Mouse (Mus musculus) embryo, embryonic 10 days (tissue): ENCODE results near the gene Mtor.

ENCODE experiments used
- DNase-seq: peaks from one replicate; pipeline ENCODE4 v3.0.0-alpha.2; 2015; ENCODE audit warnings: low spot score

Gene Mtor

GRCm38 (mm10) chr4:148487841-148488240 lies 39.4 kb downstream of the Mtor start:
- no peak for DNase-seq

DNA sequence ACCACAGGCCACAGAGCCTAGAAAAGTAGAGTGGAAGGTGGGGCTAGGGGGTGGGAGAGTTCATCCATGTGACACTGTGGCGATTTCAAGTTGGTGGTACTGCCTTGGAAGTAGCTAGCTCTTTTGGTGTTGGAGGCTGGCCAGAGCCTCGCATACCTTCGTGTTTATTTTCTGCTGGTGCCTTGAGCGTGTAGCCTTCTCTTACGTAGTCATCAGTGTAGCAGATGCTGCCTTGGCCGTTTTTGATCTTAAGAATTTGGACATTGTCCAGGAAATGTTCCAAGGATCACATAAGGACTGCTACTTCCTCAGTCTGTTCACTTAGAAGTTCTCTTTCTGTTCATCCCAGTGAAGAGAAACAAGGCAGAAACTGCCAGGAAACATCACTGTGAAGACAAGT lies 42.1 kb downstream of the Mtor start:
- DNase-seq, result no peak

GRCm38 (mm10) chr4:148491448-148491847 lies 43.0 kb downstream of the Mtor start:
- DNase-seq, result no peak

- DNase-seq, result no peak
Measured at GRCm38 (mm10) chr4:148495160-148495559, 46.7 kb downstream of the Mtor start.

- peak; percentile 14 for DNase-seq
Measured at GRCm38 (mm10) chr4:148495874-148496689, 47.7 kb downstream of the Mtor start.

DNA sequence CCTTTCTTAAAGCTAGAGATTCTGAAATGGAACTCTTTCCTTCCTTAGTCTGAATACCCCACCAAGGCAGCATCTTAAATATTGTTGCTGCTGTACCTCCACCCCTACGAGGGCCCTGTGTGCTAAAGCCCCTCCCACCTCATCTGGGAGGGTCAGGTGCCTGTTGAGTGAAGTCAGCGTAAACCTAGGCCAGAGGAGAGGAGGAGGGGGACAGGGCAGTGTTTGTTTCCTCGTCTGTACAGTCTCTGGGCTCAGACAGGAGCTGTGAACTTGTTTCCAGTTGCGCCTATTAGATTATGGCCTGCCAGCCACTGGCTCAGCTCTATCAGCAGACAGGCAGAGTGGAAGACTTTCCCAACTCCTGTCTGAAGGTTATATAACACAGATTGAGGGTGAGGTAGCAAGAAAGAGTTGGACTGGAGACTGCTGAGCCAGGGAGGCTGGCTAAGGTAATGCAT lies 52.0 kb downstream of the Mtor start, which contains the start of gene Angptl7:
Angptl7 (minus strand) TSS at position 51 of the 458 bp plus-strand sequence.
- DNase-seq, result no peak

- peak; percentile 42 for DNase-seq
Measured at GRCm38 (mm10) chr4:148504497-148504959, 56.1 kb downstream of the Mtor start.

DNA sequence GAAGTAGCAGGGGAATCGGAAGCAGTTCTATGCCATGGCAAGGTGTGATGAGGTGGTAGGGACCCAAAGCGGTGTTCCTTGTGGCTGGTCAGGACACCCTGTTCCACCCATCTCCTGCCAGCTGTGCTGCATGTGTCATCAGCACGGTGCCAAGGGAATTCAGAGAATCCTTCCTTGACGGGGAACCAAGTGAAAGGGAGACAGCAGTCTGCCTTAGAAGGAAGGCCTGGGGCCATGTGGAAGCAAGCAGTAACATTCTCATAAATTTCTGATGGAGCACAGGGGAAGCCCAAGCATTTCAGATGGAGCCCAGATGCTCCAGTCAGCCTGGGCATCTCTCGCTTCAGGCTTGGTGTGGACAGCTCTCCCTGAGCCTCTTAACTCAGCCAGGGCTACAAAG lies 59.2 kb downstream of the Mtor start:
- DNase-seq, result no peak

GRCm38 (mm10) chr4:148508084-148508849 lies 59.9 kb downstream of the Mtor start:
- no peak for DNase-seq

DNA sequence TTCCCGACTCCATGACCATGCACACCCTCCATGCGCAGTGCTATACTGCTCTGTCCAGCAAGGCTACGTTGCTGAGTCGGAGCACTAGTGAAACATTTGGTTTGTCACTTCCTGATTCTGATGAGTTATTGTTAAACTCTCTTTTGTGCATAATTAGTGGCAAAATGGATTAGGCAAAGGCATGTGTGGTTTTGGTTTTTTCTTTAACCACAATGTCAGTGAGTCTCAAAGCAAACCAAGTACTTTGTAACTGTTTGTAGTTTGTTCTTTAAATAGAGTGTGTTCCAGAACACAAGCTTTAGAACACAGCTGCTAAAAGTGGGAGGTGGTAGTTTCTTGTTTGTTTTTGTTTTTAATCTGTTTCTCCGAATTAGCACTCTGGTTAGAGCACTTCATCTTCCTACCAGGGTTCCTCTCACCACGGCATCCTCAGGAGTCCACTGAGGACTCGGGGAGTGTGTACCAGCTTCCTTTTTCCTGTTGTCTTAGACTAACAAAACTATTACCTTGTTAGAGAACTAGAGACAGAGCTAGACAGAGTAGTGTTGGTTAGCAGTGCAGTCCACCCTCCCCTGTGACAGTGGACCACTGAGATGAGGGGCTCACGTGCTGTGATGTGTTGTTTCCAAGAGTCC lies 61.2 kb downstream of the Mtor start:
- DNase-seq, result no peak

GRCm38 (mm10) chr4:148510691-148511090 lies 62.3 kb downstream of the Mtor start:
- no peak for DNase-seq

DNA sequence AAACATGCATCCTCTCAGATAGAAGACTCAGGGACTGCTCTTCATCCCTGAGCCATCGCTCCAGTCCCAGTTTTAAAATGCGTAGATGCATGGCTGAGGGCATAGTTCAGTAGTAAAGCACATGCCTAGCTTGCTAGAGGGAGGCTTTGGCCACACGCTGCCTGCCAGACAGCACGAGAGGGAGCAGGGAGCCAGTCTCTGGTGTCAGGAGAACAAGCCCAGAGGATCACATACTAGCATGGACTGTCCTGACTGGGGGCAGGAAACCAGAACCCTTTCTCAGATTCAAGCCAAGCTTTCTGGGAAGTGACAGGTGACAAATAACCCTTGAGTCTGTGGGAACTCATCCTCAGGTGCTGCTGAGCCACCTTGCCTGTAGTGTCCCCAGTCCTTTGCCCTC lies 62.9 kb downstream of the Mtor start:
- DNase-seq, result no peak

GRCm38 (mm10) chr4:148513021-148513559 lies 64.7 kb downstream of the Mtor start:
- DNase-seq, result no peak

GRCm38 (mm10) chr4:148515313-148515712 lies 66.9 kb downstream of the Mtor start:
- no peak for DNase-seq

- no peak for DNase-seq
Measured at GRCm38 (mm10) chr4:148517809-148518208, 69.4 kb downstream of the Mtor start.

DNA sequence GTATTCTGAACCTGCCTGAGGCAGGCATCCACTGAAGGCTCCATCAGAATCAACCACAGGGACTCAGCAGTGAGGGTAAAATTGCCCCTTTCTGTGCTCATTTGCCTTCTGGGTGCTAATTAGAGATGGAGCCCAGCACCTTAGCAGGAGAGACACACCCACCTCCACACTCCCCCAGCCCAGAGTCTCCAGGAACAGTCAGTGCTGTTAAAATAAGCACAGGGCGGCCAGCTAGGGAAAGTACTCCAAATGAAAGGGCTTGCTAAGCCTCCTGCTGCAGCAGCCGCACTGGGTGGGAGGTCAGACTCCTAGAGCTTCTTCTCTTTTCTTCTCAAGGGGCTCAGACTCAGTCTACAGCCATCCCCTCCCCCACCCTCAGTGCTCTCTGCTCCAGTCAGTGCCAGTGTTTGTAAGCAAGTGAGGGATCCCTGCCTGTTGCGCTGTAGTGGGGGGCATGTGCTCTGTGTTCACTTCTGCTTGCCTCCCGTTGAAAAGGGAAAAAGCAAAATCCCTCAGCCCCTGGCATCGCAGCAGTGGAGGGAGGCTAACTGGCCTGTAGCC lies 69.9 kb downstream of the Mtor start:
- DNase-seq, result no peak

GRCm38 (mm10) chr4:148523538-148523937 lies 75.1 kb downstream of the Mtor start:
- DNase-seq, result no peak

DNA sequence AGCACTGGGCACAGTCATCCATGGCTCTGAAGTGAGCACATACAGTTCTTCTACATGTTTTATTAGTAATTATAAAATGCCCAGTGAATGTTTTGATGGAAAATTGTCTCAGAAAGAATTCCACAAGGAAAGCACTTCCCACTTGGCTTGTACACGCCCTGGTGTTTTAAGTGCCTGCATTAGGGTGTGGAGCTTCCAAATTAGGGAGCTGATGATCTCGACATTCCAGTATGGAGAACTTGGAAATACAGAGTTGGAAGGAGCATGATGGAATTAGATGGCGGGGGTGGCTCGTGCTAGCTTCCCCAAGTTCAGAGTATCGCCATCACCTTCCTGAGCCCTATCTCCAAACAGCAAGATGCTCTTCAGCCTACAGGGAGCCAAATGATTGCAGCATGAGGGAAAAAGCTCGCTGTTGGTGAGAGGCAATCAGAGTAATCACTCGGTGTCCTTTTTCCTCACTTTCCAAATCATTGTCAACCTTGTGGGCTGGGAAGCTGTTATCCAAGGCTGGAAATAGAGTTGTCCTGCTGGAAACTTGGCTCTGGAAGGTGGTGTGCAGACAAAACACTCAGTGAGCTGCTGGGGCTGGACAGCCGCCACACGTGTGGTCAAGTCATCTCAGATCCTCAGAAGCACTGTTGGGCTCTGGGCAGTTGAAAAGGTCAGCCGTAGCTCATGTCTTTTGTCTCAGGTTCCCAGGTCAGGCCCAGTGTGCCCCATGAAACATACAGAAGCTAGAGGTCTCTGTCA lies 78.9 kb downstream of the Mtor start:
- DNase-seq, result no peak

GRCm38 (mm10) chr4:148530351-148530750 lies 81.9 kb downstream of the Mtor start:
- no peak for DNase-seq

DNA sequence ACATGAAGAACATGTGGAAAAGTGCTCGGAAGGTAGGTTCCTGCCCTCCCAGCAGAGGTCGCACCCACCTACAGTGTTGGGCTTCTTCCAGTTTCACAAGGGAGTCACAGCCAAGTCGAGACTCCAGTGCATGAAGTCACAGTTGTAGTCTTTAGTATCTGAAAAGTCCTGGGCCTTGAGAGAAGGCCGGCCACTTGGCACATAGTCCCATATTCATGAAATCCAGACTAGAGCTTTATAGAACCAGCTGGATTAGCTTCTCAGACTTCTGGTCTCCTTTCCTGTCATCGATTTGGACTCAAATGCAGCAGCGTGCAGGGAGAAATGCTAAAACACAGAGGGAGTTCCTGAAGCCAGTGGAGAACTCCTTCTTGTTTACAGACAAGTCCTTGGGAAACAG lies 82.4 kb downstream of the Mtor start:
- no peak for DNase-seq

- peak; percentile 34 for DNase-seq
Measured at GRCm38 (mm10) chr4:148531341-148531740, 82.9 kb downstream of the Mtor start.
